Mouse (Mus musculus) E14TG2a.4 (cell line): Measurements from ENCODE around the gene Tmem242.

ENCODE experiments used
- CTCF ChIP-seq: conservative IDR thresholded peaks from 2 replicates; pipeline ENCODE4 v1.5.1; 2014; ENCODE audit warnings: low read length
- NANOG ChIP-seq: IDR thresholded peaks from 2 replicates; pipeline ENCODE4 v1.6.1; 2014; ENCODE audit warnings: borderline replicate concordance, low read length, mixed read lengths

DNA sequence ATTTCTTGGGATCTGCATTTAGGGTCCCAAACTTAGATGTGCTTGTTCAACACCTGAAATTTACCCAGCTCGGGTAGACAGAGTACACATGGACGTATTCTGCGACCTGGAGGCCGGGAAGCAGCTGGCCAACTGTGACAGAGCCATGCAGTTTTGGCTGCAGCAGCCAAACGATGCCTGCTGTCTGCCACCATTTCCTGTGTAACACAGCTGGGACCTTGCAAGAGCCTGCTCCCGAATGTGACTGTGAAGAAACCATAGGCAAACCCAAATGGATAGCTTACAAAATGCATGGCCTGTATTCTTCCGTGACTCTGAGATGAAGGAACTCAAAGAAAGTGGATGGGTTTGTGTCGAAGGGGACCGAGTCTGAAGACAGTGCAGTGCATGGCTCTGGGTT lies 48.1 kb upstream of the Tmem242 start:
- TF ChIP-seq CTCF (no peak), NANOG (no peak)
